13 mouse cellular contexts compared by ENCODE assay signal in genomic region chr9:28440192-28440795, GRCm38 (mm10).
DNase-seq lines count a peak whose midpoint lies in the region; ATAC-seq and TF ChIP-seq lines count a peak whose summit lies in the region.
"Had no signal": no experiment of that assay in that cellular context is flagged by ENCODE, and none has a peak within 500 bp of the region (broad histone marks: within the 10 kb centered on the region; RNA-seq: fewer than 3 reads in every experiment).

No protein-coding gene starts in this region.

- H3K27ac ChIP-seq in left cerebral cortex, adult 2 months, result peak overlapping the region; percentile 72
- no peak overlapping the region for H3K27ac ChIP-seq in midbrain, postnatal 0 days (ENCODE audit: low read depth, low read length)
- H3K27ac ChIP-seq: embryonic facial prominence, embryonic 10.5 days; kidney, embryonic 15.5 days; limb, embryonic 13.5 days had no signal

- no peak for DNase-seq in left cerebral cortex, adult 2 months (ENCODE audit: extremely low spot score in 1 of 2, low spot score in 2 of 2)
- DNase-seq in left cerebral cortex, postnatal 36 days (ENCODE audit: low spot score in 2 of 2), result no peak
- DNase-seq in cerebellum, adult 11-12 months, result peak; percentile 53
- DNase-seq in cerebellum, postnatal 25 days, result peak; percentile 65 to 66
- peak; percentile 43 for DNase-seq in midbrain, postnatal 0 days (ENCODE audit: low spot score)
- no peak for DNase-seq in kidney, postnatal 14 days
- DNase-seq in layer of hippocampus, adult 18-20 months (ENCODE audit: low spot score in 2 of 2), result no peak
- DNase-seq: gastrocnemius, postnatal 14 days; lung, adult 18-20 months had no signal

- no peak for TF ChIP-seq CTCF in left cerebral cortex, adult 2 months (IDR thresholded peaks at IDR 0.05)
- no peak for TF ChIP-seq CTCF in midbrain, postnatal 0 days (IDR thresholded peaks at IDR 0.05)

- no peak for ATAC-seq in midbrain, postnatal 0 days (ENCODE audit: low FRiP score)

- H3K36me3 ChIP-seq in midbrain, postnatal 0 days (ENCODE audit: insufficient read depth, low read length), result no peaks in the 10 kb centered on the region
- H3K36me3 ChIP-seq: embryonic facial prominence, embryonic 10.5 days; heart, embryonic 12.5 days; kidney, embryonic 15.5 days; limb, embryonic 13.5 days had no signal

- WGBS in midbrain, postnatal 0 days, result 66% methylated on average over 3 of the region's 3 CpGs

- H3K4me1 ChIP-seq in midbrain, postnatal 0 days (ENCODE audit: insufficient read depth, low read length), result peaks cover 10% of the 10 kb centered on the region; the same call in 1 of the 2 replicates

- no peak overlapping the region for H3K9ac ChIP-seq in midbrain, postnatal 0 days (replicated peaks; ENCODE audit: low read length, poor library complexity, severe bottlenecking)
- H3K9ac ChIP-seq: heart, embryonic 12.5 days; kidney, embryonic 15.5 days; limb, embryonic 13.5 days had no signal

- no peak overlapping the region for H3K4me3 ChIP-seq in left cerebral cortex, adult 2 months
- no peak overlapping the region for H3K4me3 ChIP-seq in midbrain, postnatal 0 days (ENCODE audit: low read depth, low read length)
- H3K4me3 ChIP-seq: embryonic facial prominence, embryonic 10.5 days; heart, embryonic 12.5 days; kidney, embryonic 15.5 days; limb, embryonic 13.5 days had no signal

- intact Hi-C loops in left cerebral cortex, adult 2 months (cut with DNase I), result no loop called here
- intact Hi-C loops in left cerebral cortex, postnatal 36 days (cut with DNase I), result no loop called here

- H3K4me2 ChIP-seq in midbrain, postnatal 0 days (ENCODE audit: low read depth, low read length, poor library complexity, severe bottlenecking), result no peak overlapping the region
- H3K4me2 ChIP-seq: heart, embryonic 12.5 days; kidney, embryonic 15.5 days; limb, embryonic 13.5 days had no signal

- H3K9me3 ChIP-seq in midbrain, postnatal 0 days (ENCODE audit: low read length), result no peaks in the 10 kb centered on the region
- H3K9me3 ChIP-seq: embryonic facial prominence, embryonic 10.5 days; heart, embryonic 12.5 days; kidney, embryonic 15.5 days; limb, embryonic 13.5 days had no signal

- no peaks in the 10 kb centered on the region for H3K27me3 ChIP-seq in midbrain, postnatal 0 days (ENCODE audit: insufficient read depth, low read length)
- H3K27me3 ChIP-seq: heart, embryonic 12.5 days; kidney, embryonic 15.5 days; limb, embryonic 13.5 days had no signal

Comparison
In these comparisons a context has a peak if more than half of its experiments do, and no peak if none do; other contexts are left out.
1. DNase-seq: peak in cerebellum, adult 11-12 months (single experiment), cerebellum, postnatal 25 days (2 of 2) and midbrain, postnatal 0 days (single experiment); none in left cerebral cortex, adult 2 months (0 of 2), left cerebral cortex, postnatal 36 days (0 of 2), kidney, postnatal 14 days (single experiment) and layer of hippocampus, adult 18-20 months (0 of 2).